Mouse (Mus musculus): ENCODE measurements at regions not wholly inside any gene's neighbourhood (a gene's known extent, or its start where the extent isn't known, plus 50 kb on each side); places are given as distances from the start of the nearest gene placed in this dataset.

DNA sequence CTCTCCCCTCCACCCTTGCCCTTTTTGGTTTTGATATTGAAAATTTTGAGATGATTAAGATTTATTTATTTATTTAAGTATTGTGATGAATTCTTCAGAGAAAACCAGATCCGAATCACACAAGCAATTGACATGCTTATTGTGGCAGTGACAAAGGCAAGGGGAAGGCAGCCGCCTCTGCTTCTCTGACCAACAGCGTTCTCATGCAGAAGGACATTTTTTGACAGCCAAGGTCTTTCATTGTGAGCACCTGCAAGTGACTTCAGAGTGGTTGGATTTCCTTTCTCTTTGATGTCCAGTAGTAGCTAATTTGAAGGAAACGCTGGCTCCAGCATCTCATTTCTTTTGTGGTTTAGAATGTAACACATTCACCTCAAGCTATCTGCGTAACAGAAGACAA is 99.5 kb upstream of the Ccser1 start:
- H3K27ac ChIP-seq = no peak overlapping the region
- intact Hi-C loops (cut with DNase I) = no loop called here
- no peak for DNase-seq
- H3K4me3 ChIP-seq = no peak overlapping the region
- TF ChIP-seq CTCF (IDR thresholded peaks at IDR 0.05) = no peak

DNA sequence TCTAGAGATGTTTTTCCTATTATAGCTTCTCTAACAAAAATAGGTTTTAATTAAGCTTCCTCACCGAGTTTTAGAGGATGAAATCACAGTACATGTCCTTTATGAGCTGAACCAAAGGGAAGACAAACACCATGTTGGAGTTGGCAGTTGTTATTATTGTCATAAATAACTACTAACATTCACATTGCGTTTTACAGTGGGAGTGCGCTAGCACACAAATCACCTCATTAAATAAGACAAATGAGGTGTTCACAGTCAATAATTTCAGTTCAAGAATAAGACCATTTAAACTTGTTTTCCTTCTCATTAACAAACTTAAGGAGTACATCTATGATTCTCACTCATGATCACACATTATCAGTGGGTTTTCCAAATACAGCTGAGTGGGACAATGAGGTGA is 96.8 kb upstream of the Ccser1 start:
- TF ChIP-seq CTCF (IDR thresholded peaks at IDR 0.05) = no peak
- intact Hi-C loops (cut with DNase I) = no loop called here
- no peak overlapping the region for H3K4me3 ChIP-seq

DNA sequence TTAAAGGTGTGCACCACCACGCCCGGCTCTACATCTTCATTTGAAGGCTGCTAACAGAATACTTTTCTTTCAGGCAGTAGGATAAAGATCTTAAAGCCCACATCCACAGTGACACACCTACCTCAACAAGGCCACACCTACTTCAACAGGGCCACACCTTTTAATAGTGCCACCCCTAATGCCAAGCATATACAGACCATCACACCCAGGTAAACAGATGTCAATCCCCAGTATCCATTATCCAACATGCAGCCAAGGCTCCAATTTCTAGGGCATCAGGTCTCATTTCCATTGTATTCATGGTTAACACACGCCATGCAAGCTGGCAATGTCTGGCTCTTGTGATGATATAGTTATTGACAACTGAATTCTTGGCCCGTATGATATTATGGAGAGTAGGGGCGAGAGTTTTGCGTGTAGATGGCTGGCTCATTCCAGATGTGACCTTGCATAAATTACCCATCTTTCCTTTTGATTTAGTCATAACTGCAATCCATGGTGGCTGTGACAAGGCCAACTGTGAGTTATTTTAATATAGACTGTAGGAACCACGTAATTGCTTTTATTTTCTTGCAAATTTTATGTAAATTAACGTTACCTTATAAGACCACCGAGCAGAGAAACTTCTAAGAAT is 80.7 kb upstream of the Ccser1 start:
- intact Hi-C loops (cut with DNase I) = no loop called here
- no peak for TF ChIP-seq CTCF (IDR thresholded peaks at IDR 0.05)
- no peak overlapping the region for H3K4me3 ChIP-seq
- DNase-seq = no peak
- H3K27ac ChIP-seq = no peak overlapping the region

More for the DNA sequence above, 96.8 kb upstream of the Ccser1 start:
- no peak for DNase-seq
- H3K27ac ChIP-seq = no peak overlapping the region

DNA sequence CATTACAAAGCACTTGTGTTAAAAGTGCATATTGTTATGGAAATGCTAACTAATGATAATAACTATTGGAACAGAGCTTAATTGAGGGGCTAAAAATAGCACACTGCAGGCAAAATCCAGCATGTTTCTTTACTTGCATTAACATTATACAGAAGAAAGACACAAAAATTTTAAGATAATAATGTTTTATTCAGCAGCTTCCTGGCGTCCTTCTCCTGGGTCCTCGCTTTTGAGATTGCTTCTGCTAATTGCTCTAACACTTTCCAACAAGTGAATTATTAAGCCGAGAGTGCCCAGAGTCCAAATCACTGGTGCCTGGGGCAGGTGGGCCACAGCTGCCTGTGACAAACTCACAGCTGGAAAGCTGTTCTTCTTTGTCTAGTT is 80.2 kb upstream of the Ccser1 start:
- intact Hi-C loops (cut with DNase I) = no loop called here
- no peak for TF ChIP-seq CTCF (IDR thresholded peaks at IDR 0.05)
- no peak for DNase-seq
- Histone ChIP-seq H3K27ac (no peak overlapping the region), H3K4me3 (no peak overlapping the region)

DNA sequence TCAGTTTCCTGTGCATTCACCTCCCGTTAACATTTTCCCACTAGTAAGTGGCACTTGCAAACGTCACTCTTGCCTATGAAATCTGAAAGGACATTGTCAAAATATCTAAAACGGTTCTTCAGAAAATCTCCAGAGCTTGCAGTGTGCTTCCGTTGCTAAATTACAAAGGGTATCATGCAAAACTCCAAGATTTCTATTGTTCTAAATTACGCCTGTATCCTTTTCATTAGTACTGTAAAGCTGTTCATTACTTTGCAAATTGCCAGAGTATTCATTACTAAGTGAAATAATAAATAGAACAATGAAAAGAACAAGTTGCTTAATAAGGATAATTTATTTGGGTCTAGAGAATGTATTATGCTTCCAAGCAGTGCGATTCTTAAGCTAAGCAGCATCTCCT is 78.2 kb upstream of the Ccser1 start:
- no peak for TF ChIP-seq CTCF (IDR thresholded peaks at IDR 0.05)
- intact Hi-C loops (cut with DNase I) = no loop called here
- Histone ChIP-seq H3K27ac (no peak overlapping the region), H3K4me3 (no peak overlapping the region)
- DNase-seq = no peak

DNA sequence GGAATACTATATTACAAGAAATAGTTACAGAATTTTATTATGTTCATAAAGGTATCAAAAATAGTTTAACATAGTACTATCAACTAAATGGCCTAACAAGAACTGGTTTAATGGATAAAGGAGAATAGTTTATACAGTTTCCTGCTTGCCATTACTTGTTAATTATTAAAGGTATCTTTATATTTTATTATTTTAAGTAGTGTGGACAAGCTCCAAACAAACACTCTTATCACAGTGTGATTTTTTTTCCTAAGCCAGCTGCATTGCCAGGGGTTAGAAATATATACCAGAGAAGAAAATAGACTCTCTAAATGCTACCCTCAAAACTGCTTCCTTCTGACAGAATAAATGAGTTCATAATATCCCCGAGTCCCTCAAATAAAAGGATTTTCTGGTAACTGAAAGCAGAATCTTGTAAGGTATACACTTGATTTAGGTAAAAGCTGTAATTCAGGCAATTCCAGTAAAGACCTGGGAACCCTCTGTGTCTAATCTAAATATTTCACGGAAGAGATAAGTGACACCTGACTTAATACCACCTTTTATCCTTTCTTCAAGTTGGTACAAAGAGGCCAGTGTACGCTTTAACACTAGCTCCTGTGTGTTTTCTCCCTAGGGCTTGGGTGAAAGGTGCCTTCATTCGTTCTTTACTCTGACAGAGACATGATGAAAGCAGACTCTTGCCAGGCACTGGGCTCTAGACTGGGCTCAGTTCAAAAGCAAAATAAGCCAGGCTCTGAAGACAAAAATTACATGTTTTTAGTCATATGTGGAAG is 76.5 kb upstream of the Ccser1 start:
- no peak for TF ChIP-seq CTCF (IDR thresholded peaks at IDR 0.05)
- Histone ChIP-seq H3K4me3 (no peak overlapping the region), H3K27ac (no peak overlapping the region)
- no peak for DNase-seq
- intact Hi-C loops (cut with DNase I) = no loop called here

DNA sequence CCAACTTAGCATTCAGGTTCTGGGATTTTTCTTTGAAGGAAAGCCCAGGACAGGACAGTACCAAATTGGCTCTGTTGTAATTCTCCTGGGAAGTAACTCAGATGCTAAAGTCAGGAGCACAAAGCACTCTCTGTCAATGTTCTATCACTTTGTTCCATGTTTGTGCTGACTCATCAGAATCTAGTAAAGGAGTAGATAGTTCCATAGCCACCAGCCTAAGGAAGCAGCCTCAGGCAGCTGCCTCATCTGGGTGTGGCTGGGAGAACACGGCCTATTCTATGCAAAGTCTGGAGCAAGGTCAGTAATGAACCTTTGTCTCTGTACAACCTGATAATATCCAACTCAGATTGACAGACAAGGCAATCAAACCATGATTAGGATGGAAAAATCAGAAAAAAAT is 64.9 kb upstream of the Ccser1 start:
- intact Hi-C loops (cut with DNase I) = no loop called here
- Histone ChIP-seq H3K27ac (no peak overlapping the region), H3K4me3 (no peak overlapping the region)
- no peak for TF ChIP-seq CTCF (IDR thresholded peaks at IDR 0.05)
- no peak for DNase-seq

DNA sequence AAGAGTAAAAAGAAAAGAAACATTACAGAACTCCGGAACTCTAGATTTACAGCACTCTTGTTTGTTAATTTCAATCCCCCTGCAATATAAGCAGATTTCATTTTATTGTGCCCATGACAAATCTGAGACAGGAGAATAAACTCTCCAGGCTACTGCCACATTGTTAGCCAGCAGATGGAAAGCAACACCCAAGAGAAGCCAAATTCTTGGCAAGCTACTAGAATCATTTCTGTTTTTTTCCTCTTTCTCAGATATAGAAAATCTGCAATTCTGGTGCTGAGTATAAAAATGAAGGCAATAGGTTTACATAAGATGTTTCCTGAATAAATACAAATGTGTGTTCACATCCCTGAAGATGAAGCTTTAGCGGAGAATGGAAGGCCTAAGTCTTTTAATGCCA is 60.5 kb upstream of the Ccser1 start:
- intact Hi-C loops (cut with DNase I) = no loop called here
- TF ChIP-seq CTCF (IDR thresholded peaks at IDR 0.05) = no peak
- Histone ChIP-seq H3K4me3 (no peak overlapping the region), H3K27ac (no peak overlapping the region)
- DNase-seq = no peak

DNA sequence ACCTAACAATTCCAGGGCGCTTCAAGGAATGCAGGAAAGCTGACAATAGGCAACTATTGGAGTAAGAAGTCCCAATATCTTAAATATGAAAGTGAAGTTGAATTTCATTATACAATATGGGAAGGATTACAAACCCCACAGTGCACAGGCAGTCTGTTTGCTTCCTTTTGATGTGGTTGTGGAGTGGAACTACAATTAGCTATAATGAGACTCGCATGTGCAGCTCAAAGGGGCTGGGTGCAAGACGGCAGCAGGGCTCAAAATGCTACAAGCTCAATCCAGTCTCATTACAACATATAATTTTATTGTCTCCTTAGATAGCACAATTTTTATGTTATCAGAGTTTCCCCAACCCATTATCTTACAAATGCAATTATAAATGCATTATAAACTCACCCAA is 54.7 kb upstream of the Ccser1 start:
- H3K4me3 ChIP-seq = no peak overlapping the region
- intact Hi-C loops (cut with DNase I) = no loop called here
- H3K27ac ChIP-seq = no peak overlapping the region
- TF ChIP-seq CTCF (IDR thresholded peaks at IDR 0.05) = no peak
- no peak for DNase-seq

DNA sequence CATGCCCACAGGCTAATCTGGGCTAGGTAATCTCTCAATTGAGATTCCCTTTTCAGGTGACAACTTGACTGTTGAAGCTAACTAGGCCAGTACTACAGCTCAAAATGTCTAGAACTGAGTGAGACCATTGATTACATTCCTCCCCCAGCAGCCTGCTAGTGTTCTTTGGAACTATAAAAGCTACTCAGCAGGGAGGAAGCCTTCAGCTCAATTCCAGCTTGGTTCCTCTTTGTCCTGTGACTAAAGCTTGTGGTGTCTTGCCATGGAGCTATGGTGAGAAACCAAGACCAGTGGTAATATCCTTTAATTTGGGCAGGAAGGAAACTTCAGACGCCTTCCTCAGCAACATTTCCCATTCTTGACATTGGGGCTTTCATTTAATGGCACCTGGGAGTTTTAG is 52.9 kb upstream of the Ccser1 start:
- intact Hi-C loops (cut with DNase I) = no loop called here
- no peak overlapping the region for H3K27ac ChIP-seq
- no peak for TF ChIP-seq CTCF (IDR thresholded peaks at IDR 0.05)
- H3K4me3 ChIP-seq = no peak overlapping the region
- DNase-seq = no peak

DNA sequence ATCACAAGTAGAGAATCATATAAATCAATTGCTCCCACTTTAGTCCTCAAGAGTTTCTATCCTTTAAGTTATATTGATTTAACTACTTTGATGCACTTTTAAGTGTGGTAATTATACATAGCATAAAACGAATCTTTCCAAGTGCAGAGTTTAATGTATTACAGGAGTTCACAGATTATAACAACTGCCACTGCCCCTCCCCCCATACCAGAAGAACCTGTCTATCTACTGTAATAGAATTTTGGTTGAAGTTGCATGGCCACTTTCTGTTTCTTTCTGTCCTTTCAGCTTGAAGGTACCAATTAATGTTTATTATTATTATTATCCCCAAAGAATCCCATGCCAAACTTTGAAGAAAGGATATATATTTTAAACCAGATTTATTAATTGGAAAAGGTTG is 51.9 kb upstream of the Ccser1 start:
- Histone ChIP-seq H3K4me3 (no peak overlapping the region), H3K27ac (no peak overlapping the region)
- no peak for TF ChIP-seq CTCF (IDR thresholded peaks at IDR 0.05)
- intact Hi-C loops (cut with DNase I) = no loop called here
- DNase-seq = no peak
